Mouse (Mus musculus): Measurements from ENCODE around the gene Strbp. TPM values are rescaled to one million over a fixed set of nuclear protein-coding genes. Genes with fewer than 3 reads are reported as not detected.

Gene Strbp
- polyA plus RNA-seq (2016; fragmentation: Nextera tagmentation; extraction: Ambion mirVana): 32.3 and 34.6 TPM in 2 replicates

- Histone ChIP-seq H3K27me3 (replicated peaks) (no peaks in the 10 kb centered on the region), H3K4me3 (peak within 1 kb of the TSS; percentile 92), H3K9ac (peak within 1 kb of the TSS; percentile 92), H3K27ac (ENCODE audit: poor library complexity, severe bottlenecking) (peak within 1 kb of the TSS; percentile 90), H3K4me1 (replicated peaks) (peaks cover 15% of the 10 kb centered on the region), H3K4me2 (peak within 1 kb of the TSS; percentile 78), H3K36me3 (peaks cover 4% of the 10 kb centered on the region; the same call in 1 of the 2 replicates), H3K9me3 (replicated peaks) (no peaks in the 10 kb centered on the region)
- peak; percentile 94 for ATAC-seq (ENCODE audit: insufficient number of reproducible peaks, low FRiP score)
- WGBS: 2% methylated on average over 93 of the region's 98 CpGs
Measured at GRCm38 (mm10) chr2:37703230-37703954, at the start of gene Strbp. Gene Strbp (minus strand): TSS chr2:37703859.

GRCm38 (mm10) chr2:37751114-37751513, 47.5 kb upstream of the Strbp start:
- no peak overlapping the region for H3K4me3 ChIP-seq
- no peak overlapping the region for H3K27ac ChIP-seq (ENCODE audit: poor library complexity, severe bottlenecking)
- H3K4me2 ChIP-seq: no peak overlapping the region
- WGBS: 90% methylated on average over 1 of the region's 1 CpGs
- peaks cover 22% of the 10 kb centered on the region for H3K4me1 ChIP-seq (replicated peaks)
- no peaks in the 10 kb centered on the region for H3K9me3 ChIP-seq (replicated peaks)
- no peak for ATAC-seq (ENCODE audit: insufficient number of reproducible peaks, low FRiP score)
- no peak overlapping the region for H3K9ac ChIP-seq
- 0 out of 2 replicates have a peak, but pooled peaks cover 5% of the 10 kb centered on the region for H3K27me3 ChIP-seq (replicated peaks)
- no peaks in the 10 kb centered on the region for H3K36me3 ChIP-seq

GRCm38 (mm10) chr2:37749323-37749722, 45.7 kb upstream of the Strbp start:
- no peak overlapping the region for H3K27ac ChIP-seq (ENCODE audit: poor library complexity, severe bottlenecking)
- no peak overlapping the region for H3K9ac ChIP-seq
- 39% methylated on average over 6 of the region's 6 CpGs for WGBS

DNA sequence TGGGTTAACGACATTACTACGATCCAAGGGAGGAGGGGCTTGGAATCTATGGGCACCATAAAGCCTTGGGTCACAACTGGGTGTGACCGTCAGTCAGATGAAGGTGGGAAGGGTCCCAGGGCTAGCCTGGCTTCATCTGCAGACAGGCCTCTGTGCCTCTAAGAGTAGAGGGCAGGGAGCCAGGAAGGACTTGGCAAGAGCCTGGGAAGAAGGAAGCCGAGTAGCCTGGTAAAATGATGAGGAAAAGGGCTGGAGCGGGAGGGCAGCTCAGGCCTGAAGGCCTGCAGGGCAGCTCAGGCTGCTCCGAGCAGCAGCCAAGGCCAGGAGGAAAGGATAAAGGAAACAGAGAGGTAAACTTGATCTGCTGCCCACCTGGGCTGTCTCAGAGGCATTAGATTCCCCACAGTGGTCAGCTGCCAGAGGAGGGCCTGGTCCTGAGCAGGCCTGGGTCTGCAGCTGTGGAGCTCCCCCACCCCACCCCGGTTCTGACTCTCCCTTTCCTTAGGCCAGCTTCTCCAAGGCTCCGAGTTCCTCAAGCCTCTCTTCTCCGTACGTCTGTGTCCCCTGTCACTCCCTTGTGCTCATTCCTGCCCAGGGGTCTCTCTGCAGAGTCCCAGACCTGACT, 44.9 kb upstream of the Strbp start:
- 64% methylated on average over 10 of the region's 10 CpGs for WGBS
- no peaks in the 10 kb centered on the region for H3K27me3 ChIP-seq (replicated peaks)
- no peak overlapping the region for H3K4me3 ChIP-seq
- no peak overlapping the region for H3K9ac ChIP-seq
- H3K27ac ChIP-seq (ENCODE audit: poor library complexity, severe bottlenecking): no peak overlapping the region
- no peak overlapping the region for H3K4me2 ChIP-seq
- ATAC-seq (ENCODE audit: insufficient number of reproducible peaks, low FRiP score): no peak
- H3K4me1 ChIP-seq (replicated peaks): peaks cover 22% of the 10 kb centered on the region
- no peaks in the 10 kb centered on the region for H3K36me3 ChIP-seq
- H3K9me3 ChIP-seq (replicated peaks): no peaks in the 10 kb centered on the region

More at GRCm38 (mm10) chr2:37749323-37749722, 45.7 kb upstream of the Strbp start:
- no peak for ATAC-seq (ENCODE audit: insufficient number of reproducible peaks, low FRiP score)
- no peak overlapping the region for H3K4me2 ChIP-seq
- H3K27me3 ChIP-seq (replicated peaks): no peaks in the 10 kb centered on the region
- no peaks in the 10 kb centered on the region for H3K36me3 ChIP-seq
- H3K4me3 ChIP-seq: no peak overlapping the region
- no peaks in the 10 kb centered on the region for H3K9me3 ChIP-seq (replicated peaks)
- peaks cover 22% of the 10 kb centered on the region for H3K4me1 ChIP-seq (replicated peaks)

DNA sequence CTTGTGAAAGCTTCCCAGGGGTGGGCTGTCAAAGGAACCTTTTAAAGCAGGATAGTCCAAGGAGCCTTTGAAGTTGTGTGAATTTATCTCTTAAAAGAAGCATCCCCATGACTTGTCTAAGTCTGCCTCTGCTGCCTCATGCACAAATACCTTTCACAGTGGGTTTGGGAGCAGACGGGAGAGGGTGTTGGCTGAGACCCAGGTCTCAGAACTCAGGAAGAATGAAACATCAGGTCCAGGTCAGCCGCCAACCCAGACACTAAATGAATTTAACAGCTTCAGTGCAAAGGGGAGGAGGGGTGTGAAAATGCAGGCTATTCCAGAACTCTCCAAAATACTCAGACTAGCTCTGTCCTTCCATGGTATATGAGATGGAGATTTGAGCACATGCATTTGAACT, 44.2 kb upstream of the Strbp start:
- Histone ChIP-seq H3K9ac (no peak overlapping the region), H3K36me3 (no peaks in the 10 kb centered on the region), H3K4me2 (no peak overlapping the region), H3K27ac (ENCODE audit: poor library complexity, severe bottlenecking) (no peak overlapping the region), H3K4me1 (replicated peaks) (peaks cover 22% of the 10 kb centered on the region), H3K9me3 (replicated peaks) (no peaks in the 10 kb centered on the region), H3K4me3 (no peak overlapping the region), H3K27me3 (replicated peaks) (no peaks in the 10 kb centered on the region)
- ATAC-seq (ENCODE audit: insufficient number of reproducible peaks, low FRiP score): no peak
- 35% methylated on average over 2 of the region's 2 CpGs for WGBS

DNA sequence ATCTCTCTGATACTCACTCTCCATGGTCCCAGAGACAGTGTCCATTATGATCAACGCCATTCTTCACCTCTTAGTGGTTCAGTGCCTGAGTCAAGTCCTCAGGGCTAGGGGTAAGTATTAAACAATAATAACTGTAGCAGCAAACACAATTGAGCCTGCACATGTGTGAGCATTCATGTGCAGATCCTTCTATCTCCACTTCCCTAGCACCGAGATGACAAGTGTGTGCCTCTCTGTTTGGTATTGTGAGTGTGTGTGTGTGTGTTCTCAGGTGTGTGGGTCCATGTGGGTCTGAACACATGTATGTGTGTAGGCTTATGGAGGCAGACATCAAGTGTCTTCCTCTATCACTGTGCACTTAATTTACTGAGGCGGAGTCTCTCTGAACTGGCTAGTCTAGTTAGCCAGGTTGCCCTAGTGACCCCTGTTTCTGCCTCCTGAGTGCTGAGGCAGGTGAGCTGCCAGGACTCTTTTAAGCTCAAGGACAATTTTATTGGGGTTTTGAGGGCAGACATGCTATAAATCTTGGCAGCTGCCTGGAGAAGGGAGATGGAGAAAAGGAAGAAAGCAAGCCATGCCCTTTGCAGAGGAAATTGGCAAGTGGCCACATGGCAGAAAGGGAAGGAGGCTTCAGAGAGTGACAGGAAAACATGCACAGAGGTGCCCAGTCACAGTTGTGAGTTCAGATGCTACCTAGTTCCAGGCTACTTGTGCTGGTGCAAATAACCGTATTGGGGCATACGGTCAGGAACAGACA, 42.8 kb upstream of the Strbp start:
- 81% methylated on average over 5 of the region's 5 CpGs for WGBS
- Histone ChIP-seq H3K36me3 (no peaks in the 10 kb centered on the region), H3K4me3 (no peak overlapping the region), H3K9me3 (replicated peaks) (no peaks in the 10 kb centered on the region), H3K27ac (ENCODE audit: poor library complexity, severe bottlenecking) (no peak overlapping the region), H3K27me3 (replicated peaks) (no peaks in the 10 kb centered on the region), H3K4me1 (replicated peaks) (peaks cover 22% of the 10 kb centered on the region), H3K4me2 (no peak overlapping the region), H3K9ac (no peak overlapping the region)
- no peak for ATAC-seq (ENCODE audit: insufficient number of reproducible peaks, low FRiP score)

- no peak overlapping the region for H3K4me2 ChIP-seq
- no peak overlapping the region for H3K4me3 ChIP-seq
- H3K9ac ChIP-seq: no peak overlapping the region
- 86% methylated on average over 10 of the region's 10 CpGs for WGBS
- no peak for ATAC-seq (ENCODE audit: insufficient number of reproducible peaks, low FRiP score)
- H3K4me1 ChIP-seq (replicated peaks): peaks cover 22% of the 10 kb centered on the region
- H3K27ac ChIP-seq (ENCODE audit: poor library complexity, severe bottlenecking): no peak overlapping the region
- H3K27me3 ChIP-seq (replicated peaks): no peaks in the 10 kb centered on the region
- no peaks in the 10 kb centered on the region for H3K9me3 ChIP-seq (replicated peaks)
- H3K36me3 ChIP-seq: no peaks in the 10 kb centered on the region
Measured at GRCm38 (mm10) chr2:37744773-37745395, 41.2 kb upstream of the Strbp start.

DNA sequence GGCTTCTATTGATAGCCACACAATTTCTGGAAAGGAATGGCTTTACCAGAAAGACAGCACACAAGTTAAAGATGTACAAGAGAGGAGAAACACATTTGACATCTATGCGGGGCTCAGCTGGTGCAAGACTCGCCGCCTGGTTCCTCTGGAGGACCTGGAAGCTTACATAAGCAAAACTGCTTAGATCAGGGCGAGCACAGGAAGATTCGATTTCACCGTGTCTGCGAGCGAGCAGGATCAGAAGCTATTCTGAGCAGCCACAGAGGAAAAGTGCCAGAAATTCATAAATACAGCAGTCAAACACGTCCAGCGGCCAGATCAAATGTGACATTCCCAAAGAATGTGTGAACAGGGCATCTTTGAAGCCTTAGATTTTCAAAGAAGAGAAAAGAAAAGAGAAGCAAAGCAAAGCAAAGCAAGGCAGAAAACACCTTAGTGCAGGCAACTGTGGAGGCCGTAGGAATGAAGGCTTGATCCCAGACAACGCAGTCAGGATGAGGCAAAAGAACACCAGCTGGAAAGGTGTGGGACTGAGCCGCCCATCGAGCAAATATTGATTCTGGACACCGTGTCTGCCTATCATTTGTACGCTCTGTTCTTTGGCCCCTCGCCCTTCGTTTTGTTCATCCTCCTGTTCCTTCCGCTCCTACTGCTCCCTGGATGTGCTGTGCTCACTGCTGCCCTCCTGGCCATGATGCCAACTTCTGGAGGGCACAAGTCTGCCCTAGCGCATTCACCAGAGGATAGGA, 38.3 kb upstream of the Strbp start:
- H3K4me3 ChIP-seq: no peak overlapping the region
- H3K9ac ChIP-seq: no peak overlapping the region
- H3K36me3 ChIP-seq: no peaks in the 10 kb centered on the region
- no peak for ATAC-seq (ENCODE audit: insufficient number of reproducible peaks, low FRiP score)
- no peaks in the 10 kb centered on the region for H3K27me3 ChIP-seq (replicated peaks)
- H3K4me2 ChIP-seq: no peak overlapping the region
- no peak overlapping the region for H3K27ac ChIP-seq (ENCODE audit: poor library complexity, severe bottlenecking)
- no peaks in the 10 kb centered on the region for H3K4me1 ChIP-seq (replicated peaks)
- 71% methylated on average over 20 of the region's 20 CpGs for WGBS
- H3K9me3 ChIP-seq (replicated peaks): no peaks in the 10 kb centered on the region

GRCm38 (mm10) chr2:37735807-37736188, 32.1 kb upstream of the Strbp start:
- Histone ChIP-seq H3K36me3 (no peaks in the 10 kb centered on the region), H3K27me3 (replicated peaks) (no peaks in the 10 kb centered on the region), H3K4me3 (peak overlapping the region; percentile 29), H3K27ac (ENCODE audit: poor library complexity, severe bottlenecking) (no peak overlapping the region), H3K9me3 (replicated peaks) (no peaks in the 10 kb centered on the region), H3K4me1 (replicated peaks) (peaks cover 11% of the 10 kb centered on the region), H3K4me2 (peak overlapping the region; percentile 65), H3K9ac (peak overlapping the region; percentile 42; the same call in 1 of the 2 replicates)
- ATAC-seq (ENCODE audit: insufficient number of reproducible peaks, low FRiP score): no peak
- WGBS: 50% methylated on average over 1 of the region's 1 CpGs

DNA sequence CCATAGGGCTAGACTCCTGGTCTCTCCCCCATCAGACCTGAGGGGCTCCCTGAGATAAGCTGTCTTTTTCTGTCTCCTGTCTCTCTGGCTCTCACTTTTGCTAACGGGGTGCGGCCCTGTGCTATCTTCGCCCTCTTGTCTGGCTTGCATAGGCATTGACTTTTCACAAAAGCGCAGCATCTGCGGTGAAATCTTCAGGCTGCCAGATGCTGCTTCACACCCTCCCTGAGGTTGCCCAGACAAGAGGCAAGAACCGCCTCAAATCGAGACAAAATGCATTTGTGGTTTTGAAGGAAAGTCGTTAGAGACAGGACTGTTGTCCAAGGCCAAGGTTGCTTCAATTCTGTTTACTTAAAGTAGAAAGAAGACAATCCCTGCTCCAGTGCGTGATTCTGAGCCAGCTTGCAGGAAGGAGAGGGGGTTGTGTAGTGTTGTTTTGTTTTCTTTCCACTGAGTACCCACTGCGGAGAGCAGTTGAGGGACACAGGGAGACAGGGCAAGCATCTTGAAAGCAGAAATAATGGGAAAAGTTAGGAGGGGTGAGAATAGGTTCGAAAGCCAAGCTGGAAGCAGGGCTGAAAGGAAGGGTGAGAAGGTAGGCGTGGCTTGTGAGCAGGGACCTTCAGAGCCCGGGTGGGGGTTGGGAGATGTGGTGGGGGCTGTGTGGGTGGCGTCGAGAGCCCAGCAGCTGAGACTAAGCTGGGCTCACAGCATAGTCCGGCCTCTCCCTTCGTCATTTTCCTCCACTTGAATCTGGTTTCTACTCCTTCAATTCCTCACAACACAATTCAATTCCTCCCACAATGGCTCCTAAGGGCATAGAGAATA, 31.5 kb upstream of the Strbp start:
- H3K4me3 ChIP-seq: peak overlapping the region; percentile 29
- no peak overlapping the region for H3K27ac ChIP-seq (ENCODE audit: poor library complexity, severe bottlenecking)
- peak overlapping the region; percentile 42 for H3K9ac ChIP-seq

More for the DNA sequence above, 31.5 kb upstream of the Strbp start:
- Histone ChIP-seq H3K9me3 (replicated peaks) (no peaks in the 10 kb centered on the region), H3K4me1 (replicated peaks) (peaks cover 11% of the 10 kb centered on the region), H3K27me3 (replicated peaks) (no peaks in the 10 kb centered on the region), H3K4me2 (peak overlapping the region; percentile 65), H3K36me3 (no peaks in the 10 kb centered on the region)
- 0 out of 2 replicates have a peak, but pooled peaks have one; percentile 42 for ATAC-seq (ENCODE audit: insufficient number of reproducible peaks, low FRiP score)
- WGBS: 8% methylated on average over 16 of the region's 17 CpGs

Measured in heart, embryonic 12.5 days (tissue).